Mouse (Mus musculus) liver, embryonic 14.5 days (tissue): ENCODE measurements around the gene Capn5. TPM values are rescaled to one million over a fixed set of nuclear protein-coding genes. Genes with fewer than 3 reads are reported as not detected.

ENCODE experiments used
- ATAC-seq: fragments of 200-750 bp; cut with Nextera tagmentation; 2 replicates; pipeline ENCODE4 v1.8.0; 2017; ENCODE audit warnings: moderate number of reproducible peaks, mild to moderate bottlenecking, moderate library complexity; ENCODE audit not compliant: insufficient read depth
- DNase-seq, 3 experiments: peaks; one replicate each; pipeline ENCODE4 v3.0.0-alpha.2; 2012 to 2013; ENCODE audit warnings: low read depth in 3 of 3, low spot score in 3 of 3
- H3K27ac ChIP-seq: fragments of 300-500 bp; sonication (generic); 2 replicates; pipeline ENCODE4 v1.5.1; 2014; ENCODE audit warnings: moderate library complexity, mild to moderate bottlenecking, control low read depth, inconsistent platforms
- H3K27me3 ChIP-seq: fragments of 300-500 bp; sonication (generic); 2 replicates; pipeline ENCODE4 v1.6.1; 2014; ENCODE audit warnings: mild to moderate bottlenecking, low read length, moderate library complexity; ENCODE audit not compliant: control insufficient read depth, insufficient read depth
- H3K36me3 ChIP-seq: fragments of 300-500 bp; sonication (generic); replicated peaks from 2 replicates; pipeline ENCODE4 v1.6.1; 2014; ENCODE audit warnings: low read depth; ENCODE audit not compliant: control insufficient read depth, insufficient read depth
- H3K4me1 ChIP-seq, 2 experiments: fragments of 200-500 bp in 1 of 2; fragments of 300-500 bp in 1 of 2; sonication (generic) in 1 of 2; replicated peaks; 2 replicates each; pipeline ENCODE4 v1.6.1; 2012 to 2014; ENCODE audit warnings: antibody characterized with exemption in 1 of 2, inconsistent platforms in 1 of 2, low read length in 1 of 2; ENCODE audit not compliant: control insufficient read depth in 2 of 2, insufficient read depth in 2 of 2
- H3K4me2 ChIP-seq: fragments of 300-500 bp; sonication (generic); 2 replicates; pipeline ENCODE4 v1.6.1; 2014; ENCODE audit warnings: low read depth, mild to moderate bottlenecking, control low read depth, moderate library complexity
- H3K4me3 ChIP-seq, 2 experiments: fragments of 200-500 bp in 1 of 2; fragments of 300-500 bp in 1 of 2; sonication (generic) in 1 of 2; 2 replicates each; pipeline ENCODE4 v1.5.1; 2012 to 2014; ENCODE audit warnings: low read depth in 2 of 2, low read length in 2 of 2, mild to moderate bottlenecking in 2 of 2, control low read depth in 1 of 2, inconsistent platforms in 1 of 2, moderate library complexity in 1 of 2; ENCODE audit not compliant: insufficient read depth in 1 of 2
- H3K9ac ChIP-seq: fragments of 300-500 bp; sonication (generic); replicated peaks from 2 replicates; pipeline ENCODE4 v1.6.1; 2014; ENCODE audit warnings: mild to moderate bottlenecking, control low read depth, moderate library complexity
- H3K9me3 ChIP-seq: fragments of 300-500 bp; sonication (generic); 2 replicates; pipeline ENCODE4 v1.6.1; 2016; ENCODE audit warnings: low read length, mixed read lengths; ENCODE audit not compliant: control insufficient read depth
- CTCF ChIP-seq: IDR thresholded peaks from 2 replicates; pipeline ENCODE4 v1.5.1; 2016; ENCODE audit warnings: antibody characterized with exemption, low read depth, control low read depth
- EP300 ChIP-seq: IDR thresholded peaks from 2 replicates; pipeline ENCODE4 v1.6.1; 2016; ENCODE audit warnings: antibody characterized with exemption, low read depth
- WGBS: fragments of 180-500 bp; shearing (Covaris S2); extraction: QIAGEN DNeasy Blood & Tissue Kit; methylation state at CpG from one replicate; pipeline ENCODE4 v1.1.7; 2014; ENCODE audit not compliant: insufficient replicate concordance; 5-methylcytosine and 5-hydroxymethylcytosine counted together
- polyA plus RNA-seq, 2 experiments: library from polyadenylated mRNA; depleted of rRNA in 1 of 2; stranded (reverse) in 1 of 2; unstranded in 1 of 2; fragments of >200 nt; fragmentation: Nextera tagmentation in 1 of 2; extraction: Ambion mirVana in 1 of 2; gene quantifications; 2 replicates each; pipeline versions ENCODE4 v1.2.1 to v1.2.3; 2012 to 2014

Capn5 gene
- polyA plus RNA-seq, 2 experiments, result 8.9 to 13.1 TPM

DNA sequence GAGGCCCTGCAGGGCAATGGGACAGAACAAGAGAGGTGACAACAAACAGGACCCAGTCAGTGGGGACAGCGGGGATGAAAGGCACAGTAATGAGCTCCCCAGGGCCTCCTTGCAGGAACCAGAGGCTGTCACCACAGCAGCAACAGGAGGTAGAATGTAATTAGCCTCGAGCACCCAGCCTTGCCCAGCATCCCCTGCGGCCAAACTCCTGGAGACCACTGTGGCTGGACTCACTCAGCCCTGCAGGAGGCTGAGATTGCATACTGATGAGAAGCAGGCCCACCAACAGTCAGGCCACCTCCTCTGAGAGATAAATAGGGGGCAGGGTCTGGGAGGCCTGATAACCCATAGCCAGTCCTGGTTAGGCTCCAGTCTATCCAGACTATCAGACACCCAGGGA lies 28.3 kb downstream of the Capn5 start:
- no peak for ATAC-seq
- 0 out of 4 replicates have a peak, but pooled peaks cover 0 to 3% of the 10 kb centered on the region in 2 experiments for H3K4me1 ChIP-seq
- no peak overlapping the region for H3K9ac ChIP-seq
- no peaks in the 10 kb centered on the region for H3K9me3 ChIP-seq
- H3K4me2 ChIP-seq, result no peak overlapping the region
- no peaks in the 10 kb centered on the region for H3K27me3 ChIP-seq
- H3K27ac ChIP-seq, result no peak overlapping the region
- peaks cover 10% of the 10 kb centered on the region for H3K36me3 ChIP-seq
- no peak for TF ChIP-seq CTCF
- no peak for TF ChIP-seq EP300
- DNase-seq, result no peak
- WGBS, result 51% methylated on average over 3 of the region's 3 CpGs
- H3K4me3 ChIP-seq, result no peak overlapping the region

GRCm38 (mm10) chr7:98148721-98149407 lies 29.2 kb downstream of the Capn5 start:
- Histone ChIP-seq H3K27ac (no peak overlapping the region), H3K27me3 (no peaks in the 10 kb centered on the region), H3K36me3 (peaks cover 8% of the 10 kb centered on the region), H3K9me3 (no peaks in the 10 kb centered on the region), H3K4me2 (no peak overlapping the region), H3K4me3 (no peak overlapping the region), H3K9ac (no peak overlapping the region), H3K4me1 (0 out of 4 replicates have a peak, but pooled peaks cover 0 to 3% of the 10 kb centered on the region in 2 experiments)
- ATAC-seq (no peak), DNase-seq (no peak)
- WGBS, result 69% methylated on average over 10 of the region's 10 CpGs
- no peak for TF ChIP-seq EP300
- no peak for TF ChIP-seq CTCF

- Histone ChIP-seq H3K36me3 (peaks cover 8% of the 10 kb centered on the region), H3K4me2 (no peak overlapping the region), H3K27me3 (no peaks in the 10 kb centered on the region), H3K4me1 (0 out of 4 replicates have a peak, but pooled peaks cover 0 to 3% of the 10 kb centered on the region in 2 experiments), H3K4me3 (no peak overlapping the region), H3K27ac (no peak overlapping the region), H3K9me3 (no peaks in the 10 kb centered on the region), H3K9ac (no peak overlapping the region)
- ATAC-seq (no peak), DNase-seq (no peak)
- WGBS, result 82% methylated on average over 8 of the region's 8 CpGs
- TF ChIP-seq EP300 (no peak), CTCF (no peak)
These were observed 30.3 kb downstream of the Capn5 start for GRCm38 (mm10) chr7:98147766-98148165.

DNA sequence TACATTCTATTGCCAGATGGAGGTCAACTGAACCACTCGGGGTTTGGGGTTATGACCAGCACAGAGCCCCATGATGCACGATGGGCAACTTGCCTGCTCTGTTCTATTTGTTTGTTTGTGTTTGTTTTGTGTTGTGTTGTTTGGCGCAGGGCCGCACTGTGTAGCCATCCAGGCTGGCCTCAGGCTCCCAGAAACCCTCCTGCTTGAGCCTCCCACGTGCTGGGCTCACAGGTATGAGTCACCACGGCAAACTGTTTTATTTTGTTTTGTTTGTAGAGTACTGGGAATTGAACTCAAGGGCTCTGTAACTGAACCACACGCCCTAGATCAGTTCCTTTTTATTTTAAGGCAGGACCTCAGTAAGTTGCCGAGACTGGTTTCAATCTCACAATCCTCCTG lies 31.6 kb downstream of the Capn5 start:
- no peak overlapping the region for H3K4me2 ChIP-seq
- H3K27ac ChIP-seq, result no peak overlapping the region
- H3K27me3 ChIP-seq, result no peaks in the 10 kb centered on the region
- H3K4me1 ChIP-seq, result peaks cover 0 to 5% of the 10 kb centered on the region in 2 experiments; a peak in 1 of 4 replicates
- H3K9ac ChIP-seq, result no peak overlapping the region
- H3K36me3 ChIP-seq, result peaks cover 3% of the 10 kb centered on the region
- no peak for TF ChIP-seq EP300
- no peak for TF ChIP-seq CTCF
- H3K9me3 ChIP-seq, result no peaks in the 10 kb centered on the region
- WGBS, result 79% methylated on average over 8 of the region's 8 CpGs
- DNase-seq, result no peak
- no peak overlapping the region for H3K4me3 ChIP-seq
- ATAC-seq, result no peak

DNA sequence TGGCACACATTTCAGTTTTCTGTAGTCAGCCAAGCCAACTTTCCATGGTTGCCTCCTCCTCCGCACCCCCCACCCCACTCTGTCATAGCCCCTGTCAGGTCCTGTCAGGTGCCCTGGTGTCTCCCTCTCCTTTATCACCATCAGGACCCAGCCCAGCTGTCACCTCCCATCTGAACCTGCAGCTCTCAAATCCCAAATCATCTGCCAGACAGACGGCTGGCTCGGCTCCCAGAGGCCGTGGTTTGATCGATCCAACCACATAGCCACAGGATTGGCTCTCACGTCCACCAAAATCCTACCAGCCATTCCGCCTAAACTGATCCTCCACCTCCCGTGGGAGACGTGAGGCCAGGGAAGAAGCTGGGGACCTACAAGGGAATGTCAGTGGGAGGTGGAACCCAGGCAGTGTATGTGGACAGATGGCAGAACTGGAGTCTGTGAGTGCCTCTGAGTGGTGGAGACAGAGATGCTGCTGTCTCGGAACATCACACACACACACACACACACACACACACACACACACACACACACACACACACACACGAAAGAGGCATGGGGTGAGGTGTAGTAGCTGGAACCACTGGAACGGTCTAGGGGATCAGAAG lies 32.1 kb downstream of the Capn5 start:
- peaks cover 0 to 7% of the 10 kb centered on the region in 2 experiments; a peak in 1 of 4 replicates for H3K4me1 ChIP-seq
- ATAC-seq (no peak), DNase-seq (no peak)
- no peaks in the 10 kb centered on the region for H3K9me3 ChIP-seq
- H3K27me3 ChIP-seq, result no peaks in the 10 kb centered on the region
- H3K27ac ChIP-seq, result no peak overlapping the region
- WGBS, result 65% methylated on average over 12 of the region's 12 CpGs
- peaks cover 3% of the 10 kb centered on the region for H3K36me3 ChIP-seq
- H3K4me2 ChIP-seq, result no peak overlapping the region
- TF ChIP-seq CTCF, result no peak
- TF ChIP-seq EP300, result no peak
- H3K9ac ChIP-seq, result no peak overlapping the region
- H3K4me3 ChIP-seq, result no peak overlapping the region
